Mouse (Mus musculus) cortical plate, adult 2 months (tissue): ENCODE data around the gene Msantd4.

ENCODE experiments used
- CTCF ChIP-seq: fragments of 200-500 bp; IDR thresholded peaks from 2 replicates; pipeline ENCODE4 v1.5.1; 2011; ENCODE audit warnings: mild to moderate bottlenecking, control low read depth, low read length; ENCODE audit not compliant: insufficient read depth; ENCODE audit errors: extremely low read depth
- POLR2A ChIP-seq: fragments of 200-500 bp; IDR thresholded peaks from 2 replicates; pipeline ENCODE4 v1.6.1; 2011; ENCODE audit warnings: mild to moderate bottlenecking, low read length, control low read depth; ENCODE audit not compliant: insufficient read depth; ENCODE audit errors: extremely low read depth

DNA sequence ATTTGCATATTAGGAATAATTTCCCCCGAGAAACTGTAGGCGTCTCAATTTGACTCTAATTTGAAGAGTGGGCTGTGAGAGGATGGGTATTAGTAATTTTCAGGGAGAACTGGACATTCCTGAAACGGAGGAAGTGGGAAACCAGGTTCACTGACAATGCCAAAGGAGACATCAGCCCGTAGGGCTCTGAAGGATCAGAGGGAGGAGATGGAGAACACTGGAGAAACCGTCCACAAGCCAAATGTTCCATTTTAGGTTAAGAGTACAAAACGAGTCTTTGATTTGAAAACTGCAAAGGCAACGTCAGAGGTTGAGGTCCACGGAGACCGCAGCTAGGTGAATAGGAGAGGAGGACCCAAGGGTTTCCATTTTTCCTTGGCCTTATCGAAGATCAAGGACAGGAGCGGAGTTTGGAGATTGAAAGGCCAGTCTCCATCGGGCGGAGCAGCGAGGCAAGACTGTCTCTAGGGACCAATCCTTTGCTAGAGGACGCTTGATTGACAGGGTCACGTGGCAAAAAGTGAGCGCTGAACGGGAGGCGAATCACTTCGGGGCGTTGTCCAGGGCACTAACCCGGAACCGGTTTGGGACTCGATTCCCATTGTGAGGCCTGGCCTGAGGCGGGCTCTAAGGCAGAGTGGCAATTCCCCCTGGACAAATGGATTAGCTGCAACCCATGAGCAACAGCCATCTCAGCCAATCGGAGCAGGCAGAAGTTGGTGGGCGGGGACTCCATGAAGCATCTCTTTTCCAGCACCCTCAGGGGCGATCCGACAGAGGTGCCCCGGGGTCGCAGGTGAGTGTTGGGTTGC lies at the start of gene Msantd4:
- TF ChIP-seq CTCF (no peak), POLR2A (peak; percentile 97)
